Mouse (Mus musculus): ENCODE results near the gene Ftcd.

Ftcd gene

DNA sequence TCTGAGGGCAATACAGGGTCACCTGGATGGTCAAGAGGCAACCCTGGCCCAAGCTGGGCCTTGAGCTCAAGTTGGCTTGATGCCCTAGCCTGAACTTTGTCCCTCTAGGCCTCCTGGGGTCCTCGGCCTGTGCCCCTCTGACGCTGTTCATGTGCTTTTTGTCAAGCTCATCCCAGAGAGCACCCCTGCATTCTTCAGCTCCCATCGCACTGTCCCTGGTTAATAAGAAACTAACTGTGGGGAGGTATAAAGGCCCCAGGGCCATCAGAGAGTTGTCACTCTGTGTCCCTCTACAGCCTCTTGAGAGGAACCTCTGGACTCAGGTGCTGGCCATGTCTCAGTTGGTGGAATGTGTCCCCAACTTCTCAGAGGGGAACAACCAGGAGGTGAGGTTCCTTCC, at the start of gene Ftcd:
Gene Ftcd, plus strand, starts transcription at position 275 of the 400 bp plus-strand sequence.
- Histone ChIP-seq H3K4me1 (replicated peaks; ENCODE audit: low read depth, low read length) (peaks cover 18% of the 10 kb centered on the region), H3K4me3 (replicated peaks; ENCODE audit: low read length) (no peak within 1 kb of the TSS), H3K27me3 (ENCODE audit: insufficient read depth, low read length) (peaks cover 10% of the 10 kb centered on the region; the same call in 1 of the 2 replicates), H3K9me3 (ENCODE audit: low read length) (no peaks in the 10 kb centered on the region), H3K36me3 (ENCODE audit: insufficient read depth, low read length) (no peaks in the 10 kb centered on the region)
- TF ChIP-seq POU5F1 (IDR thresholded peaks at IDR 0.05; ENCODE audit: borderline replicate concordance, low read length) (no peak), CTCF (conservative IDR thresholded peaks at IDR 0.05; ENCODE audit: low read length) (no peak)

DNA sequence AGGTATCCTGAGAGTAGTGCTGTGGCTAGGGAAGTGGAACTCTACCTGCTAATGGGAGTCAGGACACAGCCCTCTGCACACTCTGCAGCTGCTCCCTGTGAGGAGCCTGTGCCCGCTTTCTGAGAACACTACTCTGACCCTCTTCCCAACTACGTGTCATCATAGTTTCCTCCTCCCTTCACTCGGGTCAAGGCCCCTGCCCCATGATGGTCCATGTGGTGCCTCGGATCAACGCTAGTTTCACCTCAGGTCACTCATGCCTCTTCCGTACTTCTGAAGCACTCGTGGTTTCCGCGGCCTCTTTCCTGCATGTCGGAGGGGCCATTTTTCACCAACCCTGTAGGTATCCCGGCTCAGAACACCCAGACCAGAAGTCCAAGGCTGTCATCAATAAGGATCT, 44.5 kb upstream of the Ftcd start:
- no peaks in the 10 kb centered on the region for H3K27me3 ChIP-seq (ENCODE audit: insufficient read depth, low read length)
- H3K9me3 ChIP-seq (ENCODE audit: low read length): peaks cover 3% of the 10 kb centered on the region; the same call in 1 of the 2 replicates
- H3K36me3 ChIP-seq (ENCODE audit: insufficient read depth, low read length): peaks cover 35% of the 10 kb centered on the region
- TF ChIP-seq CTCF (conservative IDR thresholded peaks at IDR 0.05; ENCODE audit: low read length): no peak
- TF ChIP-seq NANOG (IDR thresholded peaks at IDR 0.05; ENCODE audit: borderline replicate concordance, low read length): no peak
- TF ChIP-seq POU5F1 (IDR thresholded peaks at IDR 0.05; ENCODE audit: borderline replicate concordance, low read length): no peak
- peak overlapping the region; percentile 81 for H3K4me3 ChIP-seq (replicated peaks; ENCODE audit: low read length)
- peaks cover 34% of the 10 kb centered on the region for H3K4me1 ChIP-seq (replicated peaks; ENCODE audit: low read depth, low read length)

DNA sequence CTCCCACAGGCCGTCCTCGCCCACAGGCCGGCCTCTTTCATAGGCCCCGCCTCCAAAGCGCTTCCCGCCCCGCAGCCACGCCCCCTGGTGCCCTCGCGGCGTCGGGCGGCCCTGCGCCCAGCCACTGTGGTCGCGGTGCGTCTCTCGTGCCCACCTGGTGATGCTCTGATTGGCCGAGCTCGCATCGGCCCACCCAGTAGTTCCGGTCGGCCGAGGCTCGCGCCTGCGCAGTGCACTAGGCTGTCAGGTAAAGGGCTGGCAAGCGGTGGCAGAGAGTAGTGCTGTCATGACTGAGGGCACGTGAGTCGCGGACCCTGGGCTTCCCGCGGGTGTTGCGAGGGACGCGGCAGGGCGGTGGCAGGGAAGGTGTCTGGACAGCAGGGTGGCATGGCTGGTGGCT, 44.1 kb upstream of the Ftcd start, which contains the start of gene Lss:
Gene Lss, plus strand, starts transcription at position 214 of the 400 bp plus-strand sequence.
- Histone ChIP-seq H3K27me3 (ENCODE audit: insufficient read depth, low read length) (no peaks in the 10 kb centered on the region), H3K9me3 (ENCODE audit: low read length) (no peaks in the 10 kb centered on the region), H3K4me1 (replicated peaks; ENCODE audit: low read depth, low read length) (peaks cover 34% of the 10 kb centered on the region), H3K36me3 (ENCODE audit: insufficient read depth, low read length) (peaks cover 40% of the 10 kb centered on the region), H3K4me3 (replicated peaks; ENCODE audit: low read length) (peak within 1 kb of the TSS; percentile 95)
- TF ChIP-seq CTCF (conservative IDR thresholded peaks at IDR 0.05; ENCODE audit: low read length): no peak
- no peak for TF ChIP-seq NANOG (IDR thresholded peaks at IDR 0.05; ENCODE audit: borderline replicate concordance, low read length)
- TF ChIP-seq POU5F1 (IDR thresholded peaks at IDR 0.05; ENCODE audit: borderline replicate concordance, low read length): no peak

DNA sequence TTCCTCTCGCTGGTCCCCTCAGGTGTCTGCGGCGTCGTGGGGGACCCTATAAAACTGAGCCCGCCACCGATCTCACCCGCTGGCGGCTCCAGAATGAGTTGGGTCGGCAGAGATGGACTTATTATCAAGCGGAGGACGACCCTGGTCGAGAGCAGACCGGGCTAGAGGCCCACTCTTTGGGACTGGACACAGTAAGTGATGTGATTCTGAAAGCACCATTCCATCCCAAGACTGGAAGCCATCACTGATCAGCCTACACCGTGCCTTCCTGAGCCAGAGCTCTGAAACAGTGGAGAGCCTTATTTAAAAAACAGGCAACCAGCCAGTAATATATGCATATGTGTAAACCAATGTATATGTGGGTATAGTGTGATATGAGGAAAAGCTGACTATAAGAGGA, 43.6 kb upstream of the Ftcd start:
- H3K27me3 ChIP-seq (ENCODE audit: insufficient read depth, low read length): no peaks in the 10 kb centered on the region
- no peak for TF ChIP-seq CTCF (conservative IDR thresholded peaks at IDR 0.05; ENCODE audit: low read length)
- no peak for TF ChIP-seq POU5F1 (IDR thresholded peaks at IDR 0.05; ENCODE audit: borderline replicate concordance, low read length)
- peak overlapping the region; percentile 95 for H3K4me3 ChIP-seq (replicated peaks; ENCODE audit: low read length)
- H3K4me1 ChIP-seq (replicated peaks; ENCODE audit: low read depth, low read length): peaks cover 35% of the 10 kb centered on the region
- H3K36me3 ChIP-seq (ENCODE audit: insufficient read depth, low read length): peaks cover 44% of the 10 kb centered on the region
- no peaks in the 10 kb centered on the region for H3K9me3 ChIP-seq (ENCODE audit: low read length)

DNA sequence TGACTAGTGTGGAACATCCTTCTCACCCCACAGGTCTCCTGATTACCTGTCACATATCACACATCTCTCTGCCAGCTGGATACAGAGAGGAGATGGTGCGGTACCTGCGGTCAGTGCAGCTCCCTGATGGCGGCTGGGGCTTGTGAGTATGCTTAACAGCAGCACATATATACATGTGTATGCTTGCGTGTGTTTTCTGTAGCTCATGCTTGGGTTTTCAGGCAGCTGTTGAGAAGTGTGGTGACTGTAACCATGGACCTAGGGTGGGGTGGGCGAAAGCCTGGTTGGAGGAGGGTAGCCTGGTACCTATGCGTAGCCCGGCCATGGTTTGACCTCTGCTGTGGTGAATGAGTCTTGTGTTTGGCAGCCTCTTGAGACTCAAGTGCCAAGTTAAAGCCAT, 39.9 kb upstream of the Ftcd start:
- H3K36me3 ChIP-seq (ENCODE audit: insufficient read depth, low read length): peaks cover 81% of the 10 kb centered on the region
- peaks cover 36% of the 10 kb centered on the region for H3K4me1 ChIP-seq (replicated peaks; ENCODE audit: low read depth, low read length)
- H3K4me3 ChIP-seq (replicated peaks; ENCODE audit: low read length): no peak overlapping the region
- TF ChIP-seq CTCF (conservative IDR thresholded peaks at IDR 0.05; ENCODE audit: low read length) (no peak), NANOG (IDR thresholded peaks at IDR 0.05; ENCODE audit: borderline replicate concordance, low read length) (no peak), POU5F1 (IDR thresholded peaks at IDR 0.05; ENCODE audit: borderline replicate concordance, low read length) (no peak)
- H3K9me3 ChIP-seq (ENCODE audit: low read length): no peaks in the 10 kb centered on the region
- H3K27me3 ChIP-seq (ENCODE audit: insufficient read depth, low read length): no peaks in the 10 kb centered on the region

DNA sequence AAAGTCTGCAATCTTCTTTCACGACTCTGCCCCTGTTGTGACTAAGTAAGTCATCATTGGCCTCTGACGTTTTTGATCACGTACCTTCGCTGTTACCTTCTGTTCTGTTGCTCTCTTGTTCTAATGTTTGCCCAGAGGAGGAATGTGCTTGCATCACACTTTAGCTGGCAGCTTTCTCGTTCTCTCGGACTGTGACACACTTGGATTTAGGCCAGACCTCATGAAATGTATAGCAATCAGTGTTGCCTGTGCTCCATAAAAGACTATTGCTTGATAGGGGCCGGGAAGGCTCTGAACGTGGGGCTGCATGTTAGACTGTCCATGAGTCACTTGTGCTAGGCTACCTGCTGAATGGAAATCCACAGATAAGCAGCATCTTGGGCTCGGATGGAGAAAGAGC, 37.8 kb upstream of the Ftcd start:
- H3K4me3 ChIP-seq (replicated peaks; ENCODE audit: low read length): no peak overlapping the region
- H3K36me3 ChIP-seq (ENCODE audit: insufficient read depth, low read length): peaks cover 100% of the 10 kb centered on the region
- H3K27me3 ChIP-seq (ENCODE audit: insufficient read depth, low read length): no peaks in the 10 kb centered on the region
- H3K4me1 ChIP-seq (replicated peaks; ENCODE audit: low read depth, low read length): peaks cover 22% of the 10 kb centered on the region
- TF ChIP-seq CTCF (conservative IDR thresholded peaks at IDR 0.05; ENCODE audit: low read length) (no peak), POU5F1 (IDR thresholded peaks at IDR 0.05; ENCODE audit: borderline replicate concordance, low read length) (no peak), NANOG (IDR thresholded peaks at IDR 0.05; ENCODE audit: borderline replicate concordance, low read length) (no peak)
- no peaks in the 10 kb centered on the region for H3K9me3 ChIP-seq (ENCODE audit: low read length)

DNA sequence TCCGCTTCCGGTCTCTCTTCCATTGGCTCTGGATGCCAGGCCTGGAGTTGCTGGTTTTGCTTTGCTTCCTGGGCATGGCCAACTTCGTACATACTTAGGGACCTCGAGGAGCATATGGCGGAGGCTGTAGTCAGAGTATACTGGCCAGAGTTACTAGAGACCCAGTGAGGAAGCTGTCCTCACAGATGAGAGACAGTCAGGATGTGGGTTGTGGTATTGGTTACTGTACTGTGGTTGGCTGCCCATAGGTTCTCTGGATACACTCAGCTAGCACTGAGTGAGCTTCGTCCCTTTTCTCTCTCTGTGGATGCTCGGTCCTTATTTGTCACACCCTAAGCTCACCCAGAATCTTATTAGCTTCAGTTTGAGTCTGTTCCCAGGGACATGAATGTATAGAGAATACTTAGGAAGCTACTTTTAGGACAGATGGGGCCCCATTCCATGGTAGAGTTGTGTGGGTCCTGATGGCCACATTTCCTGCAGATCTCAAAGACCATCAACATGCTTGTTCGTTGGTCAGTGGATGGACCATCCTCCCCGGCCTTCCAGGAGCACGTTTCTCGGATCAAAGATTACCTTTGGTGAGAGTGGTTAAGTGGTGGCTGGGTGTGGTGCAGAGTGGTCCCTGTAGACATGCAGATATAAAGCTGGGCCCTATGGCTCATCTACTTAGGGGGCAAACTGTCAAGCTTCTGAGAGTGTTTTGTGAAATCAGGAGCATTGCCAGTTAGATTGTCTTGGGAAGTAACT, 33.9 kb upstream of the Ftcd start:
- TF ChIP-seq CTCF (conservative IDR thresholded peaks at IDR 0.05; ENCODE audit: low read length) (no peak), POU5F1 (IDR thresholded peaks at IDR 0.05; ENCODE audit: borderline replicate concordance, low read length) (no peak), NANOG (IDR thresholded peaks at IDR 0.05; ENCODE audit: borderline replicate concordance, low read length) (no peak)
- Histone ChIP-seq H3K4me1 (replicated peaks; ENCODE audit: low read depth, low read length) (peaks cover 7% of the 10 kb centered on the region), H3K4me3 (replicated peaks; ENCODE audit: low read length) (no peak overlapping the region), H3K36me3 (ENCODE audit: insufficient read depth, low read length) (peaks cover 100% of the 10 kb centered on the region), H3K9me3 (ENCODE audit: low read length) (no peaks in the 10 kb centered on the region), H3K27me3 (ENCODE audit: insufficient read depth, low read length) (no peaks in the 10 kb centered on the region)

DNA sequence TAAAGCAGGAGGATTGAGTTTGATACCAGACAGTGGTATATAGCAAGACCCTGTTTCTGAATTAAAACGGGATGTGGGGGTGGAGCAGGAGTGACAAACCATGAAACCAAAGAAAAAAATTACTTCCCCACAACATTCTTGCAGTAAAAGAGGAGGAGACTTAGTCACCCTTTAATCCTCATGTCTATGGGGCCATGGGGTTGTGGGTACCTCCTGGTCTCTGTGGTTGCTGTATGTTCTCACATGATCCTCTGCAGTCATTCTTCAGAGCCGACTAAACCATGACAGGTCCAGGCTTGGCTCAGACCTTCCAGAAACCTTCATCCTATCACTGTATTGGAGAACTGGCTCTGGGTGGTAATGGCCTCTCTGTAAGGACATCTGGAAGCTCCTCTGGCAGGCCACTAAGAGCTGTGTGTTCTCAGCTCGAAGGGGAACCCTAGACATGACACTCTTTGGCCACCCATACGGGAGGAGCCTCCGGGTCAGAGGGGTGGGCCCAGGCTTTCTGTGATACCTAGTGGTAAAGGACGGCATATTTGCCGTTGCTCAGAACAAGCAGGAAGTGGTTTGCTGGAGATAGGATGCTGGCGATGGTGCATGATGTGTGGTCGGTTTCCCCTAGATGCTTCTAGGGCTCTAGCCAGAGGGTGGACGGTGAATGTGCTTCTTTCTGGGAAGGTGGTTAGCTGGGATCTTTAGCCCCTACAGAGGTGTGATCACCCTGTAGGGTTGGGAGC, 32.6 kb upstream of the Ftcd start:
- Histone ChIP-seq H3K36me3 (ENCODE audit: insufficient read depth, low read length) (peaks cover 100% of the 10 kb centered on the region), H3K27me3 (ENCODE audit: insufficient read depth, low read length) (no peaks in the 10 kb centered on the region), H3K4me1 (replicated peaks; ENCODE audit: low read depth, low read length) (no peaks in the 10 kb centered on the region; the same call in 1 of the 2 replicates), H3K9me3 (ENCODE audit: low read length) (no peaks in the 10 kb centered on the region), H3K4me3 (replicated peaks; ENCODE audit: low read length) (no peak overlapping the region)
- no peak for TF ChIP-seq NANOG (IDR thresholded peaks at IDR 0.05; ENCODE audit: borderline replicate concordance, low read length)
- TF ChIP-seq POU5F1 (IDR thresholded peaks at IDR 0.05; ENCODE audit: borderline replicate concordance, low read length): no peak
- no peak for TF ChIP-seq CTCF (conservative IDR thresholded peaks at IDR 0.05; ENCODE audit: low read length)
